Mouse (Mus musculus): ENCODE results near the gene Cep131.

DNA sequence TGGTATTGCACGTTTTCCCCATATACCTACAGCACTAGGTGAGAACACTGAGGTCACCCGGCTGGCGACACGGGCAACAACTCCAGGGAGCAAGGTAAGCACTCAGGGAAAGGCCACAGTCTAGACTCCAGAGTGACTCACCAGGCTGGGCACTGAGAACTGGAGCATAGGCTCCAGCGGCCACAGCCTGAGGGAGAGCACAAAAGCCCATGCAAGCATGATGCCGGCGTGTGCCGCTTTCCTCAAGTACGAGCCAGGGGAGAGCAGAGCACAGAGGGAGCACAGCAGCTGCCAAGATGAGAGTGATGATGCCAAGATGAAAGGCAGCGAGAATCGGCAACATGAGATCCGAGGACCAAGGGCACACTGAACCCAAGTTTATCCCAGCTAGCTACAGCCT is 35.5 kb upstream of the Cep131 start:
- TF ChIP-seq CTCF (IDR thresholded peaks at IDR 0.05; ENCODE audit: low read depth, low read length), result no peak
- TF ChIP-seq GATA1 (IDR thresholded peaks at IDR 0.05; ENCODE audit: borderline replicate concordance, low read length), result no peak
- no peak for TF ChIP-seq GATA2 (IDR thresholded peaks at IDR 0.05; ENCODE audit: borderline replicate concordance, low read depth, low read length)
- no peak for TF ChIP-seq TAL1 (conservative IDR thresholded peaks at IDR 0.05; ENCODE audit: low read depth, low read length)
